Mouse (Mus musculus) E14TG2a.4 (cell line): ENCODE results near the gene Capn1.

Experiments used
- CTCF ChIP-seq: conservative IDR thresholded peaks from 2 replicates; pipeline ENCODE4 v1.5.1; 2014; ENCODE audit warnings: low read length
- POU5F1 ChIP-seq: IDR thresholded peaks from 2 replicates; pipeline ENCODE4 v1.6.1; 2014; ENCODE audit warnings: low read length, borderline replicate concordance

DNA sequence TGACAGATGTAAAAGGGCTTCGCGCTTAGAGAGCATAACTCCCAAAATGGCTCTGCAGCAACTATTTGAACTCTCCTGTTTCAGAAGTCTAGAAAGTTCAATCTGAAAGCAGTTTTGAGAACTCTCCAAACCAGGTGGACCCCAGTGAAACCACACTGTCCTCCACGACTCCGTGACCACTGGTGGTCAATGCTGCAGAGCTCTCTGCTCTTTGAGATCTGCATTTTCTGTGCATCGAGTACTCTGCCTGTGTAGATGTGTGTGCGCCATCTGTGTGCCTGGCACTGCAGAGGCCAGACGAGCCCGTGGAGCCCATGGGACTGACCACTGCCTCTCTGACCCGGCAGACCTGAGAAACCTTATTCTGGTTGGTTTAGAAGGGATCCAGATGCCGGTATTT, 60.8 kb downstream of the Capn1 start:
- TF ChIP-seq CTCF: no peak
- TF ChIP-seq POU5F1: no peak
